Mouse (Mus musculus) forebrain, embryonic 16.5 days (tissue): ENCODE data around the gene Nrxn1. TPM values are rescaled to one million over a fixed set of nuclear protein-coding genes. Genes with fewer than 3 reads are reported as not detected.

Source experiments
- ATAC-seq: fragments of 200-750 bp; cut with Nextera tagmentation; 2 replicates; pipeline ENCODE4 v1.8.0; 2017; ENCODE audit warnings: mild to moderate bottlenecking, moderate library complexity
- H3K27ac ChIP-seq: fragments of 300-500 bp; sonication (generic); 2 replicates; pipeline ENCODE4 v1.5.1; 2014; ENCODE audit warnings: low read length, control low read depth
- H3K27me3 ChIP-seq: fragments of 300-500 bp; sonication (generic); replicated peaks from 2 replicates; pipeline ENCODE4 v1.6.1; 2014; ENCODE audit warnings: low read length; ENCODE audit not compliant: control insufficient read depth, insufficient read depth
- H3K36me3 ChIP-seq: fragments of 300-500 bp; sonication (generic); 2 replicates; pipeline ENCODE4 v1.6.1; 2014; ENCODE audit not compliant: control insufficient read depth, insufficient read depth
- H3K4me1 ChIP-seq: fragments of 300-500 bp; sonication (generic); replicated peaks from 2 replicates; pipeline ENCODE4 v1.6.1; 2014; ENCODE audit warnings: low read length; ENCODE audit not compliant: control insufficient read depth, insufficient read depth
- H3K4me2 ChIP-seq: fragments of 300-500 bp; sonication (generic); 2 replicates; pipeline ENCODE4 v1.6.1; 2014; ENCODE audit warnings: mild to moderate bottlenecking, low read length, control low read depth
- H3K4me3 ChIP-seq: fragments of 300-500 bp; sonication (generic); replicated peaks from 2 replicates; pipeline ENCODE4 v1.5.1; 2014; ENCODE audit warnings: mild to moderate bottlenecking, low read length, control low read depth
- H3K9ac ChIP-seq: fragments of 300-500 bp; sonication (generic); replicated peaks from 2 replicates; pipeline ENCODE4 v1.6.1; 2014; ENCODE audit warnings: low read depth, low read length, control low read depth
- H3K9me3 ChIP-seq: fragments of 300-500 bp; sonication (generic); 2 replicates; pipeline ENCODE4 v1.6.1; 2016; ENCODE audit warnings: low read length; ENCODE audit not compliant: control insufficient read depth
- WGBS: fragments of 180-500 bp; shearing (Covaris S2); extraction: QIAGEN DNeasy Blood & Tissue Kit; methylation state at CpG from one replicate; pipeline ENCODE4 v1.1.7; 2014; 5-methylcytosine and 5-hydroxymethylcytosine counted together
- polyA plus RNA-seq: library from polyadenylated mRNA; unstranded; fragments of >200 nt; fragmentation: Nextera tagmentation; extraction: Ambion mirVana; gene quantifications from 2 replicates; pipeline ENCODE4 v1.2.1, GENCODE M21; 2015

Gene Nrxn1
- polyA plus RNA-seq = 156 and 198 TPM in 2 replicates

DNA sequence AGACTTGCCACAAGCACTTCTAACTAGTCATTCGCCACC, at the start of gene Nrxn1:
Nrxn1 (minus strand) TSS at position 30 of the 39 bp plus-strand sequence.
- Histone ChIP-seq H3K27ac (peak within 1 kb of the TSS; percentile 81), H3K9me3 (peaks cover 9% of the 10 kb centered on the region), H3K4me3 (peak within 1 kb of the TSS; percentile 46), H3K27me3 (no peaks in the 10 kb centered on the region), H3K4me1 (peaks cover 4% of the 10 kb centered on the region), H3K4me2 (peak within 1 kb of the TSS; percentile 55), H3K36me3 (peaks cover 10% of the 10 kb centered on the region), H3K9ac (peak within 1 kb of the TSS; percentile 67)
- no peak for ATAC-seq
- WGBS = 0% methylated on average over 1 of the region's 1 CpGs

DNA sequence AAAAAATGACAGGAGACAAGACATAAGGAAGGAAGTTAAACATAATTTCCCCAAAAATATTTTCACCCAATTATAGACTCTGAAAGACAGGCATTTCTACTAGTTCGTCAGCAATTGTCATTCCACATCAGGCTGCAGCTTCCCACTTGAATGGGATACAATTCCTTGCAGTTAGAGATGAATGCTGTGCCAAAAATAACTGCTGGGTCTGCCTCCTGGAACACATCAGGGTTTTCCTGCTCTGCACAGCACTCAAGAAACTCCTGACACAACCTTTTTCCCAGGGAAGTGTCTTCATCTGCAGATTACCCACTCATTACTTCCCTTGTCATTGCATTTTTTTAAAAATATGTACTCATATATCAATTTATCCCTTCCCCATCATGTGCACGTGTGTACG, 44.0 kb upstream of the Nrxn1 start:
- ATAC-seq = peak; percentile 31; the same call in 1 of the 2 replicates
- no peak overlapping the region for H3K4me3 ChIP-seq
- no peak overlapping the region for H3K4me2 ChIP-seq
- 71% methylated on average over 3 of the region's 3 CpGs for WGBS
- no peaks in the 10 kb centered on the region for H3K9me3 ChIP-seq
- no peaks in the 10 kb centered on the region for H3K27me3 ChIP-seq
- no peak overlapping the region for H3K9ac ChIP-seq
- no peaks in the 10 kb centered on the region for H3K36me3 ChIP-seq
- H3K4me1 ChIP-seq = no peaks in the 10 kb centered on the region
- H3K27ac ChIP-seq = no peak overlapping the region

DNA sequence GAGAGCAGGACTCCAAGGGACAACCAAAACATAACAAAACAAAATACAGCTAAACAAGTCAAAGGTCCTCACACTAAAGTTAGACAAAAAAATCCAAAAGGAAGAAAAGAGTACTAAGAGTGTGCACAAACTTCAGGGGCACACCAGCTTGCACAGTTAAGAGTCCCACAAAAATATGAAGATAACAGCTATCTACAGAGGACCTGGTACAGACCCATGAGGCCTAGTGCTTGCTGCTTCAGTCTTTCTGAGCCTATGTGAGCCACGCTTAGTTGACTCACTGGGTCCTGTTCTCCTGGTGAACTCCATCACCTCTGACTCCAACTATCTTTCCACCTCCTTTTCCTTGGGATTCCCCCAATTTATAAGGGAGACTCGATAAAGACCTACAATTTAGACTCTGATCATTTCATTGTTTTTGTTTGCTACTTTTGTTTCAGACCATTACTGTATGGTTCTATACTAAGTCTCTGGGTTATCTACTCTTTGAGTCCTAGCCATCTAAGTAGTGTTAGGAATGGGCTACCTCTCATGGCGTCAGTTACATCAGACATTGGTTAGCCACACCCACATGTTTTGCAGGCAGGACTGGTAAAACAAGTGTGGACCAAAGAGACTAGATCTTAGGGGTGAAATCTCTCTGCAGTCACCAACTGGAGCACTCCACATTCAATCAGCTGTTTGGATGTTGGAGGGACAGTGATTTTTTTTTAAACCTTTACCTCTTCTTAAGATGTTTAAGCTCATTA, 20.2 kb upstream of the Nrxn1 start:
- H3K27me3 ChIP-seq = no peaks in the 10 kb centered on the region
- H3K36me3 ChIP-seq = no peaks in the 10 kb centered on the region
- WGBS = 86% methylated on average over 3 of the region's 3 CpGs
- H3K4me2 ChIP-seq = no peak overlapping the region
- no peak overlapping the region for H3K27ac ChIP-seq
- ATAC-seq = no peak
- H3K4me3 ChIP-seq = no peak overlapping the region
- no peak overlapping the region for H3K9ac ChIP-seq
- no peaks in the 10 kb centered on the region for H3K4me1 ChIP-seq
- H3K9me3 ChIP-seq = no peaks in the 10 kb centered on the region

DNA sequence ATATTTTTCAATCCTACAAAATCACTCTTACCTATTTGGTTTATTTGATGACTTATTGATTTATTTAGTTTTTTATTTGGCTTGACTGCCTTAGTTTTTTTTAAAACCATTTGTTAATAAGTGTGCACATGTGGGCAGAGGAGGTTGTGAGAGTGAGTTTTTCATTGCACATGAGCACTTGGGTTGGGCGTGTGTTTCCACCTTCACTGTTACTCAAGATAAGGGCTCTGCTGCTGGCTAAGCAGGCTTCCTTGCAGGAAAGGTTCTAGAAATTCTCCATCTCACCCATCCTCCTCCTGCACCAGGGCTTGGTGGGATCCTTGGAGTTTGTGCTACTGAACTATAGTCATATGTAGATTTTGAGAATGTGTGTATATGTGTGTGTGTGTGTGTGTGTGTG, 19.2 kb upstream of the Nrxn1 start:
- 82% methylated on average over 1 of the region's 1 CpGs for WGBS
- no peak for ATAC-seq
- no peak overlapping the region for H3K4me2 ChIP-seq

DNA sequence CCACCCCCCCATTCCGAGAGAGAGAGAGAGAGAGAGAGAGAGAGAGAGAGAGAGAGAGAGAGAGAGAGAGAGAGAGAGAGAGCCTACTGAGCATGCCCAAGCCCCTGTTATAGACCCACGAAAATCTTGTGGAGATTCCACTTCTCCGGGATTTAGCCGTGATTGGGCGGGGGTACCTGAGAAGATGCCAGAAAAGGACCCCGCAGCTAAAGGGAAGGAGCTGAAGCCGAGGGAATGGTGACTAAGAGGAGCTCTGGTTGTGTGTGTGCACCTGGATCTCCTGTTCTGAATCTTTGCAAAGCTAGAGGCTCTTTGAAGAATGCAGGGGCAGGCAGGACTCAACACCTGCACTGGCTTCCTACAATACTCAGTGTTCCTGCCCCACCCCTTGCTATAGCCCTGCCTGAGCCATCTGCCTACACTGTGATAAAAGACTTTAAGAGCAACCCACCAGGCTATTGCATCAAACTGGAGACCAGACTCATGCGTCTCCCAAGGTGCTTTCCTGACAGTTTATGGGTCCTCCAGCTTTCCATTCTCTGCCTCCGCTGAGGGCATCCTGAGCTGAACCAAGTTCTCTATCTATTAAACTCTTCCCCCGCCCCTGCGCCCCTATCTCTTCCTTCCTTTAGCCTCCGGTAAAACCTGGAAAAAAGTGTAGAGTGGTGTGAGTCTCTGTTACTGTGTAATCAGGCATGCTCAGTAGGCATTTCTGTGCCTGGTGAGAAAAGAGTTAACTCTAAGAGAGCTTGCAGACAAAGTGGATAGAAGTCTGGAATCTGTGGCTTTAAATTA, 407 bp upstream of the Nrxn1 start:
- Histone ChIP-seq H3K27me3 (no peaks in the 10 kb centered on the region), H3K9ac (peak overlapping the region; percentile 67), H3K36me3 (peaks cover 6% of the 10 kb centered on the region), H3K4me3 (peak overlapping the region; percentile 46), H3K4me1 (peaks cover 4% of the 10 kb centered on the region), H3K4me2 (peak overlapping the region; percentile 55), H3K9me3 (peaks cover 5% of the 10 kb centered on the region), H3K27ac (peak overlapping the region; percentile 81)
- WGBS = 19% methylated on average over 12 of the region's 12 CpGs
- peak; percentile 78 for ATAC-seq

More for the DNA sequence above, 19.2 kb upstream of the Nrxn1 start:
- H3K27me3 ChIP-seq = no peaks in the 10 kb centered on the region
- no peaks in the 10 kb centered on the region for H3K4me1 ChIP-seq
- H3K27ac ChIP-seq = no peak overlapping the region
- no peak overlapping the region for H3K9ac ChIP-seq
- H3K4me3 ChIP-seq = no peak overlapping the region
- no peaks in the 10 kb centered on the region for H3K9me3 ChIP-seq
- no peaks in the 10 kb centered on the region for H3K36me3 ChIP-seq

DNA sequence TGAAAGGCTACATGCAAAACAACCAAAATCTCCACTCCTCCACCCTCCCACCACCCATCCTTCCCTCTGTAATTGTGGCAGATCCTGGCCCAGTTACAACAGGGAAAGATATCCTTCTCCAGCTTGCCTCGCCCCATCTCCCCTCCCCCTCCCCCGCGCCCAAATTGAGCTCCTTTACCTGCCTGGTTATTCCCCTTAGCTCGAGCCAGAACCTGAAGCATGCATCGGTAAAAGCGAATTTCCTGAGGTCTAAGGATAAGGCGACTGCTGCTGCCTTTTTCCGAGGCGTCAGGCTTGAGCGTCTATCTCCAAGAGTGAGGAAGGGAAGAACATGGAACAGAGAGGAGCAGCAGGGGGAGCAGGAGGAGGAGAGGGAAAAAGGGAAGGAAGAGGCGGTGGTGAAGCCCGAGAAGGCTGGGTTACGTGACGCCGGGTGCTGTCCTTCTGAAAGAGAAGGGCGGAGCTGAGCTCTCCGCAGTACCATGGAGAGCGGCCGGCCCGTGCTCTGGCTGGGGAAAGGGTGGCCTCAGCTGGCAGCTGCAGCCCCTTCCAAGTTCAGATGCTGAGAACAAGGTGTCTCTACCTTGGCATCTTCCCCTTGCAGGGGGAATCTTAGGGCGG, 340 bp downstream of the Nrxn1 start:
- peak overlapping the region; percentile 55 for H3K4me2 ChIP-seq
- H3K4me3 ChIP-seq = peak overlapping the region; percentile 46
- peak overlapping the region; percentile 67 for H3K9ac ChIP-seq
- peaks cover 7% of the 10 kb centered on the region for H3K4me1 ChIP-seq
- peaks cover 12% of the 10 kb centered on the region for H3K9me3 ChIP-seq
- H3K27me3 ChIP-seq = no peaks in the 10 kb centered on the region
- H3K36me3 ChIP-seq = peaks cover 13% of the 10 kb centered on the region
- peak; percentile 95 for ATAC-seq
- peak overlapping the region; percentile 81 for H3K27ac ChIP-seq
- WGBS = 0% methylated on average over 21 of the region's 21 CpGs

DNA sequence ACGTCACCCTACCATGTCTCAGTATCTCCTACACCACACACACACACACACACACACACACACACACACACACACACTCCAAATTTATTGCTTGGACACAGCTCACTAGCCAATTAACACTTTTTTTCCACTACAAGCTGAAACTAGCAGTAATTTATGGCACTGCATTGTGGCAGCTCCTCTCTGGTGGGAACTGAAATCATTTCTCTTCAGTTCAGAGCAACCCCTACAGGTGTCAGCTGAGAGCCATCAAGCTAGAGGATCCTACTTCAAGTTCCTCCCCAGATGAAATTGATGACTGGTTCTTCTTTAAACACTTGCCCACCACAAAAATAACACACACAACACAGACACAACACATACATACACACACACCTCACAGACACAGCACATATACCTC, 2.2 kb downstream of the Nrxn1 start:
- Histone ChIP-seq H3K4me2 (peak overlapping the region; percentile 44), H3K27me3 (no peaks in the 10 kb centered on the region), H3K27ac (no peak overlapping the region), H3K36me3 (peaks cover 18% of the 10 kb centered on the region), H3K9me3 (peaks cover 12% of the 10 kb centered on the region), H3K4me3 (peak overlapping the region; percentile 28), H3K4me1 (peaks cover 10% of the 10 kb centered on the region), H3K9ac (no peak overlapping the region)
- WGBS = 42% methylated on average over 1 of the region's 1 CpGs
- no peak for ATAC-seq

DNA sequence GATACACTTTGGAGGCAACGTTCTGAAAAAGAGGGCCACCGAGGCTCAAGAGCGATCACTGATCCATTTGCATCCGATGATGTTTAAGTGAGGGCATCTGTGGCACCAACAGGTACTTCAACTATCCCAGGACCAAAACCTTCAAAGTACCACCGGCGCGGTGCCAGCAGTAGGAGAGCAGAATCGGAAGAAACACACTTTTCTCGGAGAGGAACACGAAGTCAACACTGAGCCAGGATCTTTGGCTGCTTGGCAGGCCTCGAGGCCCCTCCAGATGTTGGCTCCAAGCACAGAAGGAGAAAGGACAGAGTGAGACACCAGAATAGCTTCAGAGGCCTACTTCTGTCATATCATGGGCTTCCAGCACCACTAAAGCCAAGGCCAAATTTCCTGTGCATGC, 3.9 kb downstream of the Nrxn1 start:
- Histone ChIP-seq H3K9me3 (peaks cover 12% of the 10 kb centered on the region), H3K36me3 (peaks cover 18% of the 10 kb centered on the region), H3K4me3 (no peak overlapping the region), H3K4me1 (peaks cover 12% of the 10 kb centered on the region), H3K9ac (no peak overlapping the region), H3K27me3 (no peaks in the 10 kb centered on the region), H3K4me2 (no peak overlapping the region), H3K27ac (no peak overlapping the region)
- WGBS = 87% methylated on average over 11 of the region's 11 CpGs
- no peak for ATAC-seq

DNA sequence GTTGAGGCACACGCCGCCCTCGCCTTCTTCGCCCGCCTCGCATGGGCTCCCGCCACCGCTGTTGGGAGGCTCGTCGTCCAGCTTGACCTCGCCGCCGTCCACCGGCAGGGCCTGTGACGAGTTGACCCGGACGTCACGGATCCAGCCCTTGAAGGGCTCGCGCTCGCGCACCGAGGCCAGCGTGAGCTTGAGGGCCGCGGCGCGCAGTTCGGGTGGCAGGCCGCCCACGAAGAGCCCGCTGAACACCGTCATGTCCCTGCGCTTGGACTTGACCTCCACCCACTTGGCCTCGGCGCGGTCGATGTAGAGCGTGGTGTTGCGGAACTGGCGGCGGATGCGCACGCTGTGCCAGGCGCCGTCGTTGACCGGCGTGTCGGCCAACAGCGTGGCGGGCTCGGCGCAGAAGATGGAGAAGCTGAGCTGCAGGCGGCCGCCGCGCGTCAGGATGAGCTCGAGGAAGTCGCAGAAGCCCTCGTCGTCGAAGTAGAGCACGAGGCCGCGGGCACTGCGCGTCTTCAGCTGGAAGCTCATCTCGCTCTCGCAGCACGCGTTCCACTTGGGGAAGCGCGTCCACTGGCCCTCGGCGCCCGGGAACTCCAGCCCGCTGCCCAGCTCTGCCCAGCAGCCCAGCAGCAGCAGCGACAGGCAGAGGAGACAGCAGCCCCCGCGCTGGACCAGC, 4.7 kb downstream of the Nrxn1 start:
- whole genome bisulfite sequencing = 77% methylated on average over 82 of the region's 82 CpGs
- Histone ChIP-seq H3K9ac (no peak overlapping the region), H3K27me3 (no peaks in the 10 kb centered on the region), H3K4me3 (no peak overlapping the region), H3K9me3 (peaks cover 12% of the 10 kb centered on the region), H3K4me2 (no peak overlapping the region), H3K27ac (no peak overlapping the region), H3K36me3 (peaks cover 18% of the 10 kb centered on the region), H3K4me1 (peaks cover 12% of the 10 kb centered on the region)
- ATAC-seq = no peak
